Mouse (Mus musculus) 416B (cell line): Measurements from ENCODE around the gene Prex1.

Experiments used
- DNase-seq: peaks from one replicate; pipeline ENCODE4 v3.0.0; 2011; ENCODE audit warnings: low read depth

Prex1 gene

GRCm38 (mm10) chr2:166605164-166605831 lies 108.3 kb downstream of the Prex1 start:
- DNase-seq = no peak

- DNase-seq = no peak
These were observed 110.7 kb downstream of the Prex1 start for GRCm38 (mm10) chr2:166602948-166603347.

- DNase-seq = no peak
These were observed 112.2 kb downstream of the Prex1 start for GRCm38 (mm10) chr2:166601420-166601819.

- DNase-seq = peak; percentile 66
These were observed 115.0 kb downstream of the Prex1 start for GRCm38 (mm10) chr2:166598453-166599155.

GRCm38 (mm10) chr2:166597763-166598162 lies 115.9 kb downstream of the Prex1 start:
- DNase-seq = no peak

- DNase-seq = peak; percentile 65
These were observed 121.4 kb downstream of the Prex1 start for GRCm38 (mm10) chr2:166592034-166592912.

- no peak for DNase-seq
These were observed 129.1 kb downstream of the Prex1 start for GRCm38 (mm10) chr2:166584491-166584890.

- no peak for DNase-seq
These were observed 130.3 kb downstream of the Prex1 start for GRCm38 (mm10) chr2:166583292-166583691.

- no peak for DNase-seq
These were observed 131.6 kb downstream of the Prex1 start for GRCm38 (mm10) chr2:166581881-166582583.

GRCm38 (mm10) chr2:166579793-166580192 lies 133.8 kb downstream of the Prex1 start:
- no peak for DNase-seq

- no peak for DNase-seq
These were observed 134.3 kb downstream of the Prex1 start for GRCm38 (mm10) chr2:166579361-166579760.

GRCm38 (mm10) chr2:166575419-166575818 lies 138.2 kb downstream of the Prex1 start:
- no peak for DNase-seq

- peak; percentile 57 for DNase-seq
These were observed 138.7 kb downstream of the Prex1 start for GRCm38 (mm10) chr2:166574934-166575333.

- DNase-seq = no peak
These were observed 140.0 kb downstream of the Prex1 start for GRCm38 (mm10) chr2:166573621-166574020.

- no peak for DNase-seq
These were observed 141.3 kb downstream of the Prex1 start for GRCm38 (mm10) chr2:166572297-166572696.

- no peak for DNase-seq
These were observed 144.4 kb downstream of the Prex1 start for GRCm38 (mm10) chr2:166569182-166569581.

- peak; percentile 37 for DNase-seq
These were observed 148.1 kb downstream of the Prex1 start for GRCm38 (mm10) chr2:166565503-166565902.

- peak; percentile 57 for DNase-seq
These were observed 149.2 kb downstream of the Prex1 start for GRCm38 (mm10) chr2:166564455-166564854.

GRCm38 (mm10) chr2:166563890-166564289 lies 149.7 kb downstream of the Prex1 start:
- peak; percentile 78 for DNase-seq

- DNase-seq = no peak
These were observed 150.6 kb downstream of the Prex1 start for GRCm38 (mm10) chr2:166563076-166563475.

- peak; percentile 58 for DNase-seq
These were observed 151.9 kb downstream of the Prex1 start for GRCm38 (mm10) chr2:166561781-166562180.

GRCm38 (mm10) chr2:166560826-166561225 lies 152.8 kb downstream of the Prex1 start:
- DNase-seq = no peak
